Mouse (Mus musculus) C2C12 (cell line): ENCODE measurements around the gene Smarca4.

ENCODE experiments used
- CEBPB ChIP-seq: IDR thresholded peaks from one replicate; pipeline ENCODE4 v1.6.1; 2011; ENCODE audit warnings: low read depth, mild to moderate bottlenecking, control low read depth, moderate library complexity
- CTCF ChIP-seq: IDR thresholded peaks from one replicate; pipeline ENCODE4 v1.5.1; 2011; ENCODE audit not compliant: control insufficient read depth, insufficient read depth, insufficient read length
- FOSL1 ChIP-seq: IDR thresholded peaks from one replicate; pipeline ENCODE4 v1.8.0; 2011; ENCODE audit warnings: mild to moderate bottlenecking, low read length; ENCODE audit not compliant: poor library complexity, insufficient read depth, severe bottlenecking
- MAX ChIP-seq: IDR thresholded peaks from one replicate; pipeline ENCODE4 v1.6.1; 2011; ENCODE audit warnings: mild to moderate bottlenecking, control low read depth
- MYOD1 ChIP-seq: IDR thresholded peaks from one replicate; pipeline ENCODE4 v1.6.1; 2011; ENCODE audit warnings: low read depth; ENCODE audit not compliant: control insufficient read depth, insufficient read length
- MYOG ChIP-seq: IDR thresholded peaks from one replicate; pipeline ENCODE4 v1.6.1; 2011; ENCODE audit not compliant: control insufficient read depth, insufficient read length; ENCODE audit errors: extremely low read depth
- USF1 ChIP-seq: IDR thresholded peaks from one replicate; pipeline ENCODE4 v1.6.1; 2011; ENCODE audit warnings: low read depth, mild to moderate bottlenecking, control low read depth, moderate library complexity

GRCm38 (mm10) chr9:21723377-21724146, 107.6 kb downstream of the Smarca4 start, which contains the start of gene Ldlr:
- no peak for TF ChIP-seq USF1
- no peak for TF ChIP-seq CTCF
- TF ChIP-seq MYOG: no peak
- TF ChIP-seq MYOD1: no peak
- TF ChIP-seq MAX: no peak
- TF ChIP-seq CEBPB: no peak
- TF ChIP-seq FOSL1: no peak
